Mouse (Mus musculus) sigmoid colon, adult 10 weeks (tissue): ENCODE results near the gene Nrsn2. TPM values are rescaled to one million over a fixed set of nuclear protein-coding genes. Genes with fewer than 3 reads are reported as not detected.

Experiments used
- polyA plus RNA-seq: library from polyadenylated mRNA; stranded (reverse); fragments of 350-450 nt; fragmentation: Illumina TruSeq; extraction: RNeasy Lipid Tissue Mini Kit (QIAGEN cat#74804); gene quantifications from one replicate; pipeline ENCODE4 v1.2.3, GENCODE M21; 2014; ENCODE audit warnings: low read depth, low replicate concordance

The Nrsn2 gene
- polyA plus RNA-seq = 0.32 TPM

DNA sequence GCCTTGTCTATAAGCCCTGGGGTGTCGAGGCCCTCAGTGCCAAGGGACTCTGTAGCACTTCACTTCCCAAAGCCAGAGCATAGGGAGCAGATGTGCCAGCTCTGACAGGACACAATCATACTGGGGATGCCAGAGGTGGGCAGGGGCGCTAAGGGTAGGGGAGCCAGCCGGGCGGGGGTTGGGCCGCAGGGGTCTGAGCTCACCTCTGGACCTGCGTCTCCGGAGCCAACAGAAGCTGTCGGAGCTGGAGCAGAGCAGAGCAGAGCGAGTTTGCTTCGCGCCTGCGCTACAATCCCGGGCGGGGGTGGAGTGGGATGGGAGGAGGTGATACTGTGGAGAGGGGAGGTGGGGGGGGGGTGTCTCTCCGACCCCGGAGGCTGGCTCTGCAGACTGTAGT lies at the start of gene Nrsn2:
Gene Nrsn2, minus strand, starts transcription at position 294 of the 397 bp plus-strand sequence.

GRCm38 (mm10) chr2:152415287-152415686 lies 38.8 kb upstream of the Nrsn2 start, which contains the start of gene 6820408C15Rik:
Gene 6820408C15Rik, plus strand, starts transcription at chr2:152415587.

GRCm38 (mm10) chr2:152414591-152415165 lies 38.2 kb upstream of the Nrsn2 start, which contains the start of gene Zcchc3:
Gene Zcchc3, minus strand, starts transcription at chr2:152415027.

GRCm38 (mm10) chr2:152397680-152398435 lies 21.4 kb upstream of the Nrsn2 start, which contains the start of gene Sox12:
Gene Sox12, minus strand, starts transcription at chr2:152398063.

DNA sequence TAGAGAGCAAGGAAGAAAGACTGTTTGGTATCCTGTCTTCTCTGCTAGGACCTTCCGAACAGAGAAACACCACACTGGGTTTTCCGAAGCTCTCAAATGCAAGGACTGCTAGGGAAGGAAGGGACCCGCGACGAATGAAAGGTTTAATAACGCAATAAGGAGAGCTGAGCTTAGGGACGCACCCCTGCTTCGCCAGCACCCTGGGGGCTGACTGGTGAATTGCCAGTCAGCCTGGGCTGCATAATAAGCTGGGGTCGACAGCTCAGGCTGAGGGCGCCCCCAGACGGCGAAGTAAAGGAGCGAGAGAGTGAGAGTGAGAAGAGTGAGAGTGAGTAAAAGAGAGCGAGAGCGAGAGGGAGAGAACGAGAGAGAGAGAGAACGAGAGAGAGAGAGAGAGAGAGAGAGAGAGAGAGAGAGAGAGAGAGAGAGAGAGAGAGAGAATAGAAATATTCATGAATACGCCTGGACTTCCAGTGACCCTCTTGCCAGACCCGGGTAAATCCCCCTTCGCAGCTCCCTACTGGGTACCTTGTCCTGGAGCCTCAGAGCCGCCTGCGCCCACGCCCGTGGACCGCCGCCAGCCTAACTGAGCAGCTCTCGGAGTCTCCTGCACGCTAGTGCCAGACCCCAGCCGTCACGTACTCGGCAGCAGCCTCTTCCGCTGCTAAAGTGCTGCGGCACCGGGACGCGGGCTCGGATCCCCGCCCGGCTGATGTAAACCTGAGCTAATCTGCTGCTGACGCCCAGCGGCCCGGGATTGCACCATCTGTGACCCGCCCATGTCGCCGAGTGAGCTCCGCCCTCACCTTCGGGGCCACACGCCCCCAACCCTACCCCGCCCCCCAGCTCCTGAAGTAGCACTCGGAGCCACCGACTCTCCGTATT lies 32.9 kb downstream of the Nrsn2 start, which contains the start of gene Trib3:
Gene Trib3, minus strand, starts transcription at position 704 of the 885 bp plus-strand sequence.

GRCm38 (mm10) chr2:152332101-152332825 lies 44.2 kb downstream of the Nrsn2 start, which contains the start of gene Rbck1:
Gene Rbck1, minus strand, starts transcription at chr2:152332653.

Other genes starting within 250 kb of the Nrsn2 start
- gene Tcf15, start 233.1 kb downstream of the Nrsn2 start, polyA plus RNA-seq = not detected
- gene Csnk2a1, start 149.8 kb downstream of the Nrsn2 start, polyA plus RNA-seq = 252 TPM
- 38.1 TPM for gene Tbc1d20, start 82.8 kb downstream of the Nrsn2 start, polyA plus RNA-seq
- gene Rbck1, start 44.0 kb downstream of the Nrsn2 start, polyA plus RNA-seq = 1.8 TPM
- not detected for gene Trib3, start 32.6 kb downstream of the Nrsn2 start, polyA plus RNA-seq
- 0.13 TPM for gene Sox12, start 21.4 kb upstream of the Nrsn2 start, polyA plus RNA-seq
- 1.5 TPM for gene Zcchc3, start 38.4 kb upstream of the Nrsn2 start, polyA plus RNA-seq
- not detected for gene 6820408C15Rik, start 38.9 kb upstream of the Nrsn2 start, polyA plus RNA-seq
- not detected for gene Defb23, start 88.0 kb upstream of the Nrsn2 start, polyA plus RNA-seq
- gene Defb20, start 100.4 kb upstream of the Nrsn2 start, polyA plus RNA-seq = not detected
- not detected for gene Defb22, start 113.5 kb upstream of the Nrsn2 start, polyA plus RNA-seq
- gene Defb26, start 135.1 kb upstream of the Nrsn2 start, polyA plus RNA-seq = not detected
- gene Defb28, start 141.6 kb upstream of the Nrsn2 start, polyA plus RNA-seq = not detected
- gene Defb29, start 163.5 kb upstream of the Nrsn2 start, polyA plus RNA-seq = not detected
- gene Gm17416, start 192.7 kb upstream of the Nrsn2 start, polyA plus RNA-seq = not detected
- gene Defb21, start 196.1 kb upstream of the Nrsn2 start, polyA plus RNA-seq = not detected
- gene Defb19, start 203.7 kb upstream of the Nrsn2 start, polyA plus RNA-seq = not detected
- 9.8 TPM for gene Defb45, start 222.8 kb upstream of the Nrsn2 start, polyA plus RNA-seq
- not detected for gene Defb36, start 227.7 kb upstream of the Nrsn2 start, polyA plus RNA-seq
- not detected for gene Defb25, start 246.4 kb upstream of the Nrsn2 start, polyA plus RNA-seq